Mouse (Mus musculus) kidney, embryonic 14.5 days (tissue): Measurements from ENCODE around the gene Efcab11. TPM values are rescaled to one million over a fixed set of nuclear protein-coding genes. Genes with fewer than 3 reads are reported as not detected.

ENCODE experiments used
- ATAC-seq: fragments of 200-750 bp; cut with Nextera tagmentation; 2 replicates; pipeline ENCODE4 v1.8.0; 2017; ENCODE audit warnings: moderate number of reproducible peaks, mild to moderate bottlenecking, moderate TSS enrichment, moderate library complexity; ENCODE audit not compliant: low FRiP score, low TSS enrichment
- H3K27ac ChIP-seq: fragments of 300-500 bp; sonication (generic); 2 replicates; pipeline ENCODE4 v1.5.1; 2014; ENCODE audit warnings: low read depth, mild to moderate bottlenecking, low read length, moderate library complexity, mixed read lengths
- H3K27me3 ChIP-seq: fragments of 300-500 bp; sonication (generic); 2 replicates; pipeline ENCODE4 v1.6.1; 2014; ENCODE audit warnings: mild to moderate bottlenecking, low read length; ENCODE audit not compliant: control insufficient read depth, insufficient read depth
- H3K36me3 ChIP-seq: fragments of 300-500 bp; sonication (generic); 2 replicates; pipeline ENCODE4 v1.6.1; 2014; ENCODE audit warnings: low read length, mixed read lengths; ENCODE audit not compliant: control insufficient read depth, insufficient read depth
- H3K4me1 ChIP-seq: fragments of 300-500 bp; sonication (generic); 2 replicates; pipeline ENCODE4 v1.6.1; 2014; ENCODE audit warnings: low read length, mixed read lengths; ENCODE audit not compliant: control insufficient read depth, insufficient read depth
- H3K4me2 ChIP-seq: fragments of 300-500 bp; sonication (generic); replicated peaks from 2 replicates; pipeline ENCODE4 v1.6.1; 2014; ENCODE audit warnings: low read depth, mild to moderate bottlenecking, low read length
- H3K4me3 ChIP-seq: fragments of 300-500 bp; sonication (generic); 2 replicates; pipeline ENCODE4 v1.5.1; 2014; ENCODE audit warnings: mild to moderate bottlenecking, low read length
- H3K9ac ChIP-seq: fragments of 300-500 bp; sonication (generic); 2 replicates; pipeline ENCODE4 v1.6.1; 2014; ENCODE audit warnings: low read depth, mild to moderate bottlenecking, low read length, moderate library complexity
- H3K9me3 ChIP-seq: fragments of 300-500 bp; sonication (generic); 2 replicates; pipeline ENCODE4 v1.6.1; 2016; ENCODE audit warnings: low read length; ENCODE audit not compliant: control insufficient read depth
- WGBS: fragments of 180-500 bp; shearing (Covaris S2); extraction: QIAGEN DNeasy Blood & Tissue Kit; methylation state at CpG from one replicate; pipeline ENCODE4 v1.1.7; 2014; 5-methylcytosine and 5-hydroxymethylcytosine counted together
- polyA plus RNA-seq: library from polyadenylated mRNA; unstranded; fragments of >200 nt; fragmentation: Nextera tagmentation; extraction: Ambion mirVana; gene quantifications from 2 replicates; pipeline ENCODE4 v1.2.1, GENCODE M21; 2014

Gene Efcab11
- 12.8 and 14.9 TPM in 2 replicates for polyA plus RNA-seq

DNA sequence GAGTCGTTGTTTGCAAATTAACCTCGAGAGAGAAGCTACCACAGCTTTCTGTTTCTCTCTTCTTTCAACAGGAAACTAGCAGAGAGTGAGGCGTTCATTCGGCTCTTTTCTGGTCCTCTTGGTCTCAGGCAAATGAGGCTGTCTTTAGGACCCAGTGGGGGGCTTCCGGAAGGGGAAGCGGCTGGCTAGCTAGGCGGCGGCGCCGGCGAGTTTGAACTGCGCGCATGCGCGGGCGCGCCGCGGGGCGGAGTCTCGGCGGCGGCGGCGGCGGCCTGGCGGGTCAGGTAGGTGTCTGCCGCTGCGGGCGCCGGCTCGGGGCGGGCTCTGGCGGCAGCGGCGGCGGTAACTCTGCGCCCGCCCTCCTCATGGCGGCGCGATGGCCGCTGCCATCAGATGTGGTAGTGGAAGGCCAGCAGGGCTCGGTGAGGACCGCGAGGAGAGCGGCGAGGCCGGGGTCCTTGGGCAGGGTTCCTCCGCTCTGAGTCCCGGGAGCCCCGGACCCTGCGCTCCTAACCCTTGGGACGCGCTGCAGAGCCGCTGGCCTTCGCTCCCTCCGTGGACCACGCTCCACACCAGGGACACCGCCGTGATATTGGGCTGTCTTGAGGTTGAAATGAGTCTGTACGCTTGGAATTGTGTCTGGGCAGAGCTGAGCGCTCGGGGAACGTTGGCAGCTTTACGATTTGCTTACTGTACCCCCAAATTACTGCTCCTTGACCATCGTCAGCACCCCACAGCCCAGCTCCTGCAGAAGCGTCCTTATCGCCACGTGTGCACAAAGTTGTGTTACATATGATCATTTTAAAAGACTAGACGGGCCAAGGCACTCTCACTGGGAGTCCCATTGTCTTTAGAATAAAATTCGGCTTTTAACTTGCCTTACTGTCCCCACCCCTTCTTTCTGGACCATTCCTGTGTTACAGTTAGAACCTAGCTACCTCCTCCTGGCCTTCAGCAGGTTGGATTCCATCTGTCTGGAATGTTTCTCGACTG lies at the start of gene Efcab11, which contains the start of gene Tdp1:
TSS of gene Efcab11 (minus strand) at position 171 of the 993 bp plus-strand sequence.
TSS of gene Tdp1 (plus strand) at position 249 of the 993 bp plus-strand sequence.
- 1% methylated on average over 57 of the region's 73 CpGs for WGBS
- H3K4me2 ChIP-seq, result peak within 1 kb of the TSS; percentile 90
- no peaks in the 10 kb centered on the region for H3K36me3 ChIP-seq
- H3K27me3 ChIP-seq, result no peaks in the 10 kb centered on the region
- H3K27ac ChIP-seq, result peak within 1 kb of the TSS; percentile 83
- H3K4me1 ChIP-seq, result peaks cover 10% of the 10 kb centered on the region
- peak within 1 kb of the TSS; percentile 74 for H3K9ac ChIP-seq
- no peaks in the 10 kb centered on the region for H3K9me3 ChIP-seq
- ATAC-seq, result peak; percentile 91
- peak within 1 kb of the TSS; percentile 72 for H3K4me3 ChIP-seq

DNA sequence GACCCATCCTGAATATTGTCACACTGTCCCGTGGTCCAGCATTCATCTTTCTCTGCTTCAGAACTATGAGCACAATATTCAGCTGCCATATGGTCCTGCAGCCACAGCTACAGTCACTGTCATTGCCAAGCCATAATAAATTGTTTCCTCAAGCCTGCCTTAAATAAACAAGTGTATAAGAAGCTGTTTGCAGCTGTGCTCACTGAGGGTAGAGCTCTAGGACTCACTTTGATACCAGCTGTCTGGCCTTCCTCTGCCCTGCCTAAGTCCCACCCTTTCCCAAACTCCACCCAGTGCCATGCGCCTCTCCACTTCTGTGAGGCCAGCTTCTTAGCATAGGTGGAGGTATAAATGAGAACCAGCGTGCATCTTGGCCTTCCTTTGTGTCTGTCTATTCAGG lies 49.4 kb upstream of the Efcab11 start:
- no peaks in the 10 kb centered on the region for H3K4me1 ChIP-seq
- WGBS, result 83% methylated on average over 3 of the region's 3 CpGs
- no peak overlapping the region for H3K27ac ChIP-seq
- H3K4me2 ChIP-seq, result no peak overlapping the region
- no peak overlapping the region for H3K9ac ChIP-seq
- no peaks in the 10 kb centered on the region for H3K9me3 ChIP-seq
- no peak for ATAC-seq
- no peak overlapping the region for H3K4me3 ChIP-seq
- H3K27me3 ChIP-seq, result no peaks in the 10 kb centered on the region
- H3K36me3 ChIP-seq, result peaks cover 6% of the 10 kb centered on the region; the same call in 1 of the 2 replicates

DNA sequence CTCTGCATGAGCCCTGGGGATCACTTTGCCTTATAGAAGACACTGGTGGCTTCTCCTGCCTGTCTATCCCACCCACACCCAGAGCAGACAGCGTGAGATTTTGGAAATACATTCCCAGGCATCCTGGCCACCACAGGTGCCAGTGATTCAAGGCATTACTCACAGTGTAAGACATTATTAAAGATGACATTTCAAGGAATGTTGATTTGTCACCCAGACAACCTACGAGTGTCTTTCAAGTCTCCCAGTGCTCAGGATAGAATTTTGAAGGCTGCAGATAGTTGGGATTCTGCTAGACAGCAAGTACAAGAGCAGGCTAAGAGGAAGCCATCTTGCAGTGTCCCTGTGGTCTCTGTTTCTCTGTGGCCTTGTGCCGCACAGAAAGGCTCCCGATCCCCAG lies 48.0 kb upstream of the Efcab11 start:
- ATAC-seq, result no peak
- no peak overlapping the region for H3K27ac ChIP-seq
- H3K9me3 ChIP-seq, result no peaks in the 10 kb centered on the region
- H3K4me3 ChIP-seq, result no peak overlapping the region
- no peaks in the 10 kb centered on the region for H3K4me1 ChIP-seq
- H3K36me3 ChIP-seq, result peaks cover 6% of the 10 kb centered on the region; the same call in 1 of the 2 replicates
- no peak overlapping the region for H3K9ac ChIP-seq
- no peaks in the 10 kb centered on the region for H3K27me3 ChIP-seq
- H3K4me2 ChIP-seq, result no peak overlapping the region
- 90% methylated on average over 4 of the region's 4 CpGs for WGBS

DNA sequence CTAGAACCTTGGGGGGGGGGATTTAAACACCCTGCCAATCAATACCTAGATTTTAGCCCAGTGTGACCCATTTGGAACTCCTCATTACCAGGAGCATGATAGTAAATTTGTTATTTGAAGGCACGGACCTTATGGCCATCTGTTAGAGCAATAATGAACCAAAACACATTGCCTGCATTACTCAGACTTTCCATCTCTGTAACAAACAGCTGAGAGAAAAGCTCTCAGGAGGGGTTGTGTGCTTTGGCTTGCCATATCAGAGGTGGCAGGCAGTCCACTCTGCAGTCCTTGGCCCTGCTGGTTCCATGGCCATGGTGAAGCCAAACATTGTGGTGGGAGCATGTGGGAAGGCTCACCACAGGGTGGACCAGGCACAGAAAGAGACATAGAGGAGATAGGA lies 44.9 kb upstream of the Efcab11 start:
- no peaks in the 10 kb centered on the region for H3K4me1 ChIP-seq
- 66% methylated on average over 1 of the region's 1 CpGs for WGBS
- H3K27me3 ChIP-seq, result no peaks in the 10 kb centered on the region
- no peak overlapping the region for H3K4me3 ChIP-seq
- H3K27ac ChIP-seq, result no peak overlapping the region
- no peak overlapping the region for H3K4me2 ChIP-seq
- H3K9ac ChIP-seq, result no peak overlapping the region
- ATAC-seq, result no peak
- no peaks in the 10 kb centered on the region for H3K9me3 ChIP-seq
- peaks cover 13% of the 10 kb centered on the region; the same call in 1 of the 2 replicates for H3K36me3 ChIP-seq

DNA sequence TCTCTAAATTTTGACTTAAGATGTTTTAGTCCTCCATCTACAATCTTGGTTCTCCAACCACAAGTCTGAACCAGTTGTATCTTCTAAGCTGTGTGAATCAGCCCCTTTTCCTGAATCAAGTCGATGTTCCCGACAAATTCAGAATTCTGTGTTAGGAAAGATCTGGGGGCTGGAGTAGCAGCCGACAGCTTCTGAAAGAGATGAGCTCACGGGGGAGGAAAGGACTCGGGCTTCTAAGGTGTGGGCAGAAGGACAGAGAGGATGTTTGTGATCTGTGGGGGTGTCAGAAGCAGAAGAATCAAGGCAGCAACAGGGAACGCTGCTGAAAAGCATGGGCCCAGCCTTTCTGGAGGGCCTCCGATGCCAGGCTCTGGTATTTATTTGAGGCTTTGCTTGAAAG lies 44.1 kb upstream of the Efcab11 start:
- Histone ChIP-seq H3K27me3 (no peaks in the 10 kb centered on the region), H3K4me3 (no peak overlapping the region), H3K4me2 (no peak overlapping the region), H3K9ac (no peak overlapping the region), H3K36me3 (peaks cover 13% of the 10 kb centered on the region; the same call in 1 of the 2 replicates), H3K4me1 (no peaks in the 10 kb centered on the region), H3K27ac (no peak overlapping the region), H3K9me3 (no peaks in the 10 kb centered on the region)
- WGBS, result 77% methylated on average over 7 of the region's 7 CpGs
- ATAC-seq, result no peak

DNA sequence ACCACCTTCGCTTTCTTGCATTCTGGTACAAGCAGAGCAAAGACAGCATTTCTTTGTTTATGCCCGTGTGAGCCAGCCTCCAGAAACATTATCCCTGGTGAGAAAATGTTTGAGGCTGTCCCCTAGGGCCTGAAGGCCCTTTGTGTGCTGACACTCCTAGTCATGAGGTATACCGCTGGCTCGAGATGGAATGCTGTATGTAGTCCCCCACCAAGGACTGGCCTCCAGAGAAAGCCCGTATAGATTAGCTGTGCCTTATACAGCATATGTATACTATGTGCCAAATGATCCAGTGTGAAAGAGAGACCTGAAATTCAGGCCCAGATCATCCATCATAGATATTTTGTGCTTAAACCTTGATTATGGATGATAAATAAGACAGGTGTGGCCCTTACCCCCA lies 39.5 kb upstream of the Efcab11 start:
- H3K4me2 ChIP-seq, result no peak overlapping the region
- H3K27me3 ChIP-seq, result no peaks in the 10 kb centered on the region
- WGBS, result 90% methylated on average over 5 of the region's 5 CpGs
- no peak overlapping the region for H3K9ac ChIP-seq
- peaks cover 15% of the 10 kb centered on the region; the same call in 1 of the 2 replicates for H3K36me3 ChIP-seq
- no peaks in the 10 kb centered on the region for H3K9me3 ChIP-seq
- no peak overlapping the region for H3K4me3 ChIP-seq
- no peaks in the 10 kb centered on the region for H3K4me1 ChIP-seq
- no peak overlapping the region for H3K27ac ChIP-seq
- no peak for ATAC-seq

DNA sequence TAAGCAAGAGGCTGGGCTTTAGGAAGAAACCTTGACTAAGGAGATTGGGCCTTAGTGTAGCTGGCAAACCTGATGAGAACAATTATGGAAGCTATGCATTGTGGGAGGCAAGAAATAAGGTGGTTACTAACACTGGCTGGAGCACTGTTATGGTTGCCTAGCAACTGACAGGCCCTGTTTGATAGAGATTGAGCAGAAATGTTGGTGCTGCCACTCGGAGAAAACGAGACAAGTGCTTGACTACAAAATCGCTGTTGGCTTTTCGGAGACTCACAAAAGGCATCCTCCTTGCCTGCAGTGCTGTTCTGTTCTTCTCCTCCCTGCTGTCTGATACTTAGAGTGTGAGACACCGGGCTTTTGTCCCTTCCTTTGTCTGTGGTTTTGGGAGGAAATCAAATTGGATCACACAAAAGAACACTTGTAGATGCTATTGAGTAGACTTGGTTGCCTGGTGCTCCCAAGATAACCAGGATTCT lies 38.9 kb upstream of the Efcab11 start:
- 82% methylated on average over 5 of the region's 5 CpGs for WGBS
- no peak overlapping the region for H3K4me3 ChIP-seq
- peaks cover 17% of the 10 kb centered on the region; the same call in 1 of the 2 replicates for H3K36me3 ChIP-seq
- H3K27ac ChIP-seq, result no peak overlapping the region
- no peaks in the 10 kb centered on the region for H3K4me1 ChIP-seq
- no peak overlapping the region for H3K9ac ChIP-seq
- no peaks in the 10 kb centered on the region for H3K27me3 ChIP-seq
- no peaks in the 10 kb centered on the region for H3K9me3 ChIP-seq
- no peak overlapping the region for H3K4me2 ChIP-seq
- no peak for ATAC-seq

DNA sequence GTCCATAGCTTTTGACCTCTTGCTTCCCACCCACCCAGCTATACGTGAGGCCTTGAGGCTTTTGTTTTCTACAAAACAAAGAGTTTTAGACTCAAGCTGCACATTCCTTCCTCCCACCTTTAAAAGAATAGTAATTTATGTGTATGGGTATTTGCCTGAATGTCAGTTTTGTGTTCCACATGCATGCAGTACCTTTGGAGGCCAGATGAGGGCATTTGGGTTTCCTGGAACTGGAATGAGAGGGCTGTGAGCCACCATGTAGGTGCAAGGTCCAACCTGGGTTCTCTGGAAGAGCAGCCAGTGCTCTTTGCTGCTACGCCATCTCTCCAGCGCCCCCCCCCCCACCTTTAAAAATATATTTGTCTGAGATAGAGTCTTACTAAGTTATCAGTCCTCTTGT lies 36.8 kb upstream of the Efcab11 start:
- ATAC-seq, result no peak
- Histone ChIP-seq H3K9ac (no peak overlapping the region), H3K27me3 (no peaks in the 10 kb centered on the region), H3K36me3 (peaks cover 19% of the 10 kb centered on the region; the same call in 1 of the 2 replicates), H3K27ac (no peak overlapping the region), H3K9me3 (no peaks in the 10 kb centered on the region), H3K4me3 (no peak overlapping the region), H3K4me2 (no peak overlapping the region), H3K4me1 (no peaks in the 10 kb centered on the region)
- WGBS, result 88% methylated on average over 3 of the region's 3 CpGs

DNA sequence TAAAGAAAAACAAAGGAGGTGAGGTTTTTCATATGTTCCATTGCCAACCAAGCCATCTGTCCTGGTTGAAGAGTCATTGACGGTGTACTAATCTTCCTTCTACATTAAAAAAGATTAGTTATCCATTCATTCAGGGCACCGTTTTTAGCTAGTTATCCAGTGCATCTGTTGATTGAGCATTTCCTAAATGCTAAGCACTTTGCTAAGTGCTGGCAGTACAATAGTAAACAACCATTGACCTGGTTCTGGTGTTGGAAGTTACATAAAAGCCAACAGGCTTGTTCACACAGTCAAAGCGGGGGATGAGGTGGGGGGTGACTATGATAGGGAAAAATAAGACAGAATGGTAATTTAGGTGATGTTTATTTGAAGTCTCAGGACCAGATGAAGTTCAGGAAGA lies 35.4 kb upstream of the Efcab11 start:
- H3K4me1 ChIP-seq, result no peaks in the 10 kb centered on the region
- H3K4me3 ChIP-seq, result no peak overlapping the region
- H3K9ac ChIP-seq, result no peak overlapping the region
- H3K9me3 ChIP-seq, result no peaks in the 10 kb centered on the region
- H3K36me3 ChIP-seq, result peaks cover 25% of the 10 kb centered on the region; the same call in 1 of the 2 replicates
- WGBS, result 91% methylated on average over 3 of the region's 3 CpGs
- no peak overlapping the region for H3K4me2 ChIP-seq
- no peak overlapping the region for H3K27ac ChIP-seq
- no peak for ATAC-seq
- no peaks in the 10 kb centered on the region for H3K27me3 ChIP-seq
